Mouse (Mus musculus) myocyte (in vitro differentiated cells): Measurements from ENCODE around the gene Hist1h2bf. TPM values are rescaled to one million over a fixed set of nuclear protein-coding genes. Genes with fewer than 3 reads are reported as not detected.
"Not testable (repeated sequence)": the region's sequence is repeated elsewhere in the genome, so short reads cannot be mapped to it uniquely, and the experiment has no call there.

Experiments used
- H3K27me3 ChIP-seq: one replicate; pipeline ENCODE4 v1.6.1; 2011; ENCODE audit not compliant: control insufficient read depth, insufficient read depth, insufficient read length
- H3K36me3 ChIP-seq: one replicate; pipeline ENCODE4 v1.6.1; 2011; ENCODE audit not compliant: control insufficient read depth, insufficient read depth
- H3K4me2 ChIP-seq: one replicate; pipeline ENCODE4 v1.6.1; 2011; ENCODE audit warnings: low read depth, control low read depth
- H3K4me3 ChIP-seq: one replicate; pipeline ENCODE4 v1.5.1; 2011; ENCODE audit warnings: mild to moderate bottlenecking, control low read depth, moderate library complexity
- H3K79me2 ChIP-seq: one replicate; pipeline ENCODE4 v1.6.1; 2011; ENCODE audit not compliant: control insufficient read depth, insufficient read depth
- H3ac ChIP-seq: one replicate; pipeline ENCODE4 v1.6.1; 2011; ENCODE audit not compliant: control insufficient read depth, insufficient read length
- CEBPB ChIP-seq: IDR thresholded peaks from 2 replicates; pipeline ENCODE4 v1.6.1; 2011; ENCODE audit warnings: mild to moderate bottlenecking, moderate library complexity; ENCODE audit not compliant: poor library complexity, insufficient read depth, severe bottlenecking
- E2F4 ChIP-seq: IDR thresholded peaks from one replicate; pipeline ENCODE4 v1.6.1; 2011; ENCODE audit warnings: mild to moderate bottlenecking, control low read depth, moderate library complexity; ENCODE audit not compliant: insufficient read depth
- MAX ChIP-seq: IDR thresholded peaks from one replicate; pipeline ENCODE4 v1.6.1; 2011; ENCODE audit warnings: low read depth, mild to moderate bottlenecking, control low read depth
- MYOD1 ChIP-seq, 3 experiments: IDR thresholded peaks; one replicate each; pipeline ENCODE4 v1.6.1; 2011; ENCODE audit warnings: control low read depth in 2 of 3, low read depth in 2 of 3, mild to moderate bottlenecking in 2 of 3, moderate library complexity in 1 of 3; ENCODE audit not compliant: insufficient read length in 2 of 3, control insufficient read depth in 1 of 3
- MYOG ChIP-seq, 3 experiments: IDR thresholded peaks; one replicate each; pipeline ENCODE4 v1.6.1; 2011; ENCODE audit warnings: control low read depth in 2 of 3, low read depth in 2 of 3, mild to moderate bottlenecking in 2 of 3; ENCODE audit not compliant: insufficient read length in 2 of 3, control insufficient read depth in 1 of 3, insufficient read depth in 1 of 3
- POLR2A ChIP-seq: IDR thresholded peaks from one replicate; pipeline ENCODE4 v1.6.1; 2011; ENCODE audit warnings: low read depth, mild to moderate bottlenecking, control low read depth, moderate library complexity; ENCODE audit not compliant: insufficient read length
- POLR2AphosphoS2 ChIP-seq: IDR thresholded peaks from one replicate; pipeline ENCODE4 v1.6.1; 2011; ENCODE audit warnings: low read depth, control low read depth; ENCODE audit not compliant: insufficient read length
- REST ChIP-seq: IDR thresholded peaks from one replicate; pipeline ENCODE4 v1.6.1; 2011; ENCODE audit warnings: mild to moderate bottlenecking, control low read depth, moderate library complexity; ENCODE audit not compliant: insufficient read depth, insufficient read length
- SRF ChIP-seq: IDR thresholded peaks from one replicate; pipeline ENCODE4 v1.6.1; 2011; ENCODE audit warnings: low read depth; ENCODE audit not compliant: control insufficient read depth, insufficient read length
- TCF12 ChIP-seq: IDR thresholded peaks from one replicate; pipeline ENCODE4 v1.6.1; 2011; ENCODE audit warnings: mild to moderate bottlenecking, control low read depth; ENCODE audit not compliant: poor library complexity, insufficient read depth, severe bottlenecking
- TCF3 ChIP-seq: IDR thresholded peaks from one replicate; pipeline ENCODE4 v1.6.1; 2011; ENCODE audit warnings: low read depth, control low read depth; ENCODE audit not compliant: insufficient read length
- USF1 ChIP-seq: IDR thresholded peaks from one replicate; pipeline ENCODE4 v1.6.1; 2011; ENCODE audit warnings: low read depth, mild to moderate bottlenecking, control low read depth, moderate library complexity
- polyA plus RNA-seq: library from polyadenylated mRNA; unstranded; fragments of >200 nt; fragmentation: generic; extraction: Trizol; gene quantifications from one replicate; pipeline ENCODE4 v1.2.1, GENCODE M21; 2012; ENCODE audit warnings: missing spikeins

Gene Hist1h2bf
- polyA plus RNA-seq, 1 experiment: 2.1 TPM

GRCm38 (mm10) chr13:23586099-23586939 is 12.3 kb upstream of the Hist1h2bf start:
- no peaks in the 10 kb centered on the region for H3K79me2 ChIP-seq
- no peaks in the 10 kb centered on the region for H3K27me3 ChIP-seq
- TF ChIP-seq REST: no peak
- TF ChIP-seq POLR2AphosphoS2: no peak
- no peak for TF ChIP-seq USF1
- no peak for TF ChIP-seq MAX
- no peak for TF ChIP-seq MYOG (IDR thresholded peaks at IDR 0.05; ENCODE audit: control insufficient read depth in 1 of 3, insufficient read depth in 1 of 3, insufficient read length in 2 of 3, low read depth in 2 of 3)
- no peak for TF ChIP-seq TCF3
- TF ChIP-seq POLR2A: no peak
- no peak for TF ChIP-seq E2F4
- TF ChIP-seq CEBPB: no peak
- no peak for TF ChIP-seq TCF12
- TF ChIP-seq SRF: no peak
- peak overlapping the region; percentile 33 for H3K4me3 ChIP-seq
- no peaks in the 10 kb centered on the region for H3K36me3 ChIP-seq
- H3ac ChIP-seq: no peak overlapping the region
- H3K4me2 ChIP-seq: peak overlapping the region; percentile 87

- not testable (repeated sequence) for H3ac ChIP-seq, H3K27me3 ChIP-seq, H3K79me2 ChIP-seq, H3K36me3 ChIP-seq
- Histone ChIP-seq H3K4me3 (peak overlapping the region; percentile 33), H3K4me2 (peak overlapping the region; percentile 96)
- peak; percentile 89 for TF ChIP-seq POLR2AphosphoS2
- TF ChIP-seq POLR2A: peak; percentile 71
Measured at GRCm38 (mm10) chr13:23585442-23586098, 11.6 kb upstream of the Hist1h2bf start.

- H3K4me3 ChIP-seq: peak overlapping the region; percentile 33
- H3K27me3 ChIP-seq: no peaks in the 10 kb centered on the region
- H3K36me3 ChIP-seq: no peaks in the 10 kb centered on the region
- no peak overlapping the region for H3ac ChIP-seq
- TF ChIP-seq E2F4 (no peak), POLR2A (peak; percentile 56), MAX (no peak), MYOG (IDR thresholded peaks at IDR 0.05; ENCODE audit: control insufficient read depth in 1 of 3, insufficient read depth in 1 of 3, insufficient read length in 2 of 3, low read depth in 2 of 3) (no peak), TCF12 (no peak), CEBPB (no peak), MYOD1 (IDR thresholded peaks at IDR 0.05; ENCODE audit: control insufficient read depth in 1 of 3, insufficient read length in 2 of 3, low read depth in 2 of 3) (no peak), REST (no peak), POLR2AphosphoS2 (peak; percentile 79), TCF3 (no peak), SRF (no peak), USF1 (no peak)
- peak overlapping the region; percentile 96 for H3K4me2 ChIP-seq
- no peaks in the 10 kb centered on the region for H3K79me2 ChIP-seq
Measured at GRCm38 (mm10) chr13:23585029-23585441, 11.0 kb upstream of the Hist1h2bf start.

- TF ChIP-seq MYOD1 (IDR thresholded peaks at IDR 0.05; ENCODE audit: control insufficient read depth in 1 of 3, insufficient read length in 2 of 3, low read depth in 2 of 3) (no peak), SRF (no peak), CEBPB (no peak), REST (no peak), MYOG (IDR thresholded peaks at IDR 0.05; ENCODE audit: control insufficient read depth in 1 of 3, insufficient read depth in 1 of 3, insufficient read length in 2 of 3, low read depth in 2 of 3) (no peak), POLR2AphosphoS2 (no peak), MAX (no peak), POLR2A (no peak), E2F4 (no peak), USF1 (no peak), TCF12 (no peak)
- no peak overlapping the region for H3ac ChIP-seq
Measured at GRCm38 (mm10) chr13:23584331-23584730, 10.3 kb upstream of the Hist1h2bf start.

More at GRCm38 (mm10) chr13:23584331-23584730, 10.3 kb upstream of the Hist1h2bf start:
- Histone ChIP-seq H3K79me2 (no peaks in the 10 kb centered on the region), H3K4me2 (peak overlapping the region; percentile 96), H3K36me3 (no peaks in the 10 kb centered on the region), H3K27me3 (no peaks in the 10 kb centered on the region), H3K4me3 (peak overlapping the region; percentile 33)
